Mouse (Mus musculus) MEL (cell line): Measurements from ENCODE around the gene Tmem205.

Source experiments
- CTCF ChIP-seq, 3 experiments: IDR thresholded peaks in 2 of 3; conservative IDR thresholded peaks in 1 of 3; 2 replicates each; pipeline ENCODE4 v1.5.1; 2011 to 2012; ENCODE audit warnings: low read length in 3 of 3, low read depth in 2 of 3, mild to moderate bottlenecking in 2 of 3, improper control_type of control experiment in 1 of 3, inconsistent platforms in 1 of 3, mixed read lengths in 1 of 3, moderate library complexity in 1 of 3; ENCODE audit not compliant: control insufficient read depth in 1 of 3, insufficient read depth in 1 of 3, poor library complexity in 1 of 3, severe bottlenecking in 1 of 3
- JUND ChIP-seq: IDR thresholded peaks from 2 replicates; pipeline ENCODE4 v1.6.1; 2011; ENCODE audit warnings: low read depth, mild to moderate bottlenecking, improper control_type of control experiment, low read length
- KAT2A ChIP-seq: conservative IDR thresholded peaks from 2 replicates; pipeline ENCODE4 v1.6.1; 2012; ENCODE audit warnings: low read depth, low read length, improper control_type of control experiment, inconsistent platforms
- MEF2A ChIP-seq: IDR thresholded peaks from 2 replicates; pipeline ENCODE4 v1.6.1; 2014; ENCODE audit warnings: low read depth, mild to moderate bottlenecking, inconsistent platforms, low read length, improper control_type of control experiment; ENCODE audit not compliant: poor library complexity, insufficient replicate concordance, severe bottlenecking; ENCODE audit errors: extremely low read depth
- POLR2A ChIP-seq, 2 experiments: IDR thresholded peaks; 2 replicates each; pipeline ENCODE4 v1.6.1; 2011 to 2012; ENCODE audit warnings: low read length in 2 of 2, mild to moderate bottlenecking in 2 of 2, control low read depth in 1 of 2, improper control_type of control experiment in 1 of 2, low read depth in 1 of 2, moderate library complexity in 1 of 2; ENCODE audit not compliant: control insufficient read depth in 1 of 2, insufficient read depth in 1 of 2, poor library complexity in 1 of 2
- POLR2AphosphoS2 ChIP-seq: IDR thresholded peaks from 2 replicates; pipeline ENCODE4 v1.6.1; 2011; ENCODE audit warnings: low read length, improper control_type of control experiment
- TBP ChIP-seq: IDR thresholded peaks from 2 replicates; pipeline ENCODE4 v1.8.0; 2011; ENCODE audit warnings: low read depth, low read length, improper control_type of control experiment
- ZKSCAN1 ChIP-seq: IDR thresholded peaks from 2 replicates; pipeline ENCODE4 v1.6.1; 2012; ENCODE audit warnings: low read depth, mild to moderate bottlenecking, inconsistent platforms, low read length, improper control_type of control experiment, moderate library complexity

DNA sequence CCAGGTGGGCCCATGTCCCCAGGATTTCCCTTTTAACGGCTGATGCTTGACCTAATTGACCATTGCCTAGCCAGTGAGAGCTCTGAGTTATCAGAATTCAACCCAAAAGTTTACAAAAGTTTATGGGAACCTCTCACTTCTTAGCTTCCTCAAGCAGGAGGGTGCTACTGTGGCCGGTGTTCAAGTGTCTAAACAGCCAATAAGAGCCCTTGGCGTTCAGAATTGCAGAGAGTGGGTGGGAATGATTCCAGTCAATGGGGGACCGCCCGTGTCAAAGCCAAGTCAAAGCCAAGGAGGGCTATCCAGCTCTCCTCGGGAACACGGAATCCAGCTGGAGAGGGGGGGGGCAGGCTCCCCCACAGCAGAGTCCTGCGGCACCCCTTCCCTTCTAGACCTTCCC is 20.8 kb upstream of the Tmem205 start:
- TF ChIP-seq POLR2AphosphoS2: no peak
- no peak for TF ChIP-seq JUND
- no peak for TF ChIP-seq CTCF (IDR thresholded peaks at IDR 0.05 in 2 of 3, conservative IDR thresholded peaks at IDR 0.05 in 1 of 3; ENCODE audit: control insufficient read depth in 1 of 3, insufficient read depth in 1 of 3, low read depth in 2 of 3, low read length in 3 of 3, poor library complexity in 1 of 3, severe bottlenecking in 1 of 3)
- TF ChIP-seq KAT2A: no peak
- TF ChIP-seq ZKSCAN1: no peak
- TF ChIP-seq TBP: no peak
- TF ChIP-seq MEF2A: no peak
- no peak for TF ChIP-seq POLR2A (IDR thresholded peaks at IDR 0.05; ENCODE audit: control insufficient read depth in 1 of 2, insufficient read depth in 1 of 2, low read depth in 1 of 2, low read length in 2 of 2, poor library complexity in 1 of 2)
